Mouse (Mus musculus): Measurements from ENCODE around the gene Itln1. TPM values are rescaled to one million over a fixed set of nuclear protein-coding genes. Genes with fewer than 3 reads are reported as not detected.

Gene Itln1
- polyA plus RNA-seq (2014; fragmentation: Illumina TruSeq; extraction: RNeasy Lipid Tissue Mini Kit (QIAGEN cat#74804)): not detected

GRCm38 (mm10) chr1:171535194-171535593 is at the start of gene Itln1:
Itln1 (minus strand) TSS chr1:171535294.

GRCm38 (mm10) chr1:171558898-171559297 is 23.8 kb upstream of the Itln1 start, which contains the start of gene Cd244a:
Cd244a (plus strand) TSS chr1:171559193.

GRCm38 (mm10) chr1:171503250-171503591 is 31.9 kb downstream of the Itln1 start, which contains the start of gene Alyref2:
Alyref2 (plus strand) TSS chr1:171503478.

Other genes with a start within 250 kb of the Itln1 start
- gene Usp21, start 247.3 kb downstream of the Itln1 start, polyA plus RNA-seq (2014; fragmentation: Illumina TruSeq; extraction: RNeasy Lipid Tissue Mini Kit (QIAGEN cat#74804)): 24.1 TPM
- gene Ufc1, start 240.3 kb downstream of the Itln1 start, polyA plus RNA-seq (2014; fragmentation: Illumina TruSeq; extraction: RNeasy Lipid Tissue Mini Kit (QIAGEN cat#74804)): 64.0 TPM
- 16.5 TPM for gene Dedd, start 206.1 kb downstream of the Itln1 start, polyA plus RNA-seq (2014; fragmentation: Illumina TruSeq; extraction: RNeasy Lipid Tissue Mini Kit (QIAGEN cat#74804))
- 10.9 TPM for gene Nit1, start 189.6 kb downstream of the Itln1 start, polyA plus RNA-seq (2014; fragmentation: Illumina TruSeq; extraction: RNeasy Lipid Tissue Mini Kit (QIAGEN cat#74804))
- 27.6 TPM for gene Pfdn2, start 189.6 kb downstream of the Itln1 start, polyA plus RNA-seq (2014; fragmentation: Illumina TruSeq; extraction: RNeasy Lipid Tissue Mini Kit (QIAGEN cat#74804))
- gene Klhdc9, start 174.5 kb downstream of the Itln1 start, polyA plus RNA-seq (2014; fragmentation: Illumina TruSeq; extraction: RNeasy Lipid Tissue Mini Kit (QIAGEN cat#74804)): 0.40 TPM
- 0.31 TPM for gene Nectin4, start 165.2 kb downstream of the Itln1 start, polyA plus RNA-seq (2014; fragmentation: Illumina TruSeq; extraction: RNeasy Lipid Tissue Mini Kit (QIAGEN cat#74804))
- 4.2 TPM for gene Arhgap30, start 146.3 kb downstream of the Itln1 start, polyA plus RNA-seq (2014; fragmentation: Illumina TruSeq; extraction: RNeasy Lipid Tissue Mini Kit (QIAGEN cat#74804))
- gene Usf1, start 124.0 kb downstream of the Itln1 start, polyA plus RNA-seq (2014; fragmentation: Illumina TruSeq; extraction: RNeasy Lipid Tissue Mini Kit (QIAGEN cat#74804)): 1.1 TPM
- gene Tstd1, start 116.4 kb downstream of the Itln1 start, polyA plus RNA-seq (2014; fragmentation: Illumina TruSeq; extraction: RNeasy Lipid Tissue Mini Kit (QIAGEN cat#74804)): not detected
- gene F11r, start 97.8 kb downstream of the Itln1 start, polyA plus RNA-seq (2014; fragmentation: Illumina TruSeq; extraction: RNeasy Lipid Tissue Mini Kit (QIAGEN cat#74804)): 48.9 TPM
- gene Alyref2, start 31.8 kb downstream of the Itln1 start, polyA plus RNA-seq (2014; fragmentation: Illumina TruSeq; extraction: RNeasy Lipid Tissue Mini Kit (QIAGEN cat#74804)): 2.9 TPM
- gene Cd244a, start 23.9 kb upstream of the Itln1 start, polyA plus RNA-seq (2014; fragmentation: Illumina TruSeq; extraction: RNeasy Lipid Tissue Mini Kit (QIAGEN cat#74804)): 0.91 TPM
- gene Ly9, start 72.1 kb upstream of the Itln1 start, polyA plus RNA-seq (2014; fragmentation: Illumina TruSeq; extraction: RNeasy Lipid Tissue Mini Kit (QIAGEN cat#74804)): 9.5 TPM
- 6.9 TPM for gene Slamf7, start 117.7 kb upstream of the Itln1 start, polyA plus RNA-seq (2014; fragmentation: Illumina TruSeq; extraction: RNeasy Lipid Tissue Mini Kit (QIAGEN cat#74804))
- 20.4 TPM for gene Cd48, start 146.7 kb upstream of the Itln1 start, polyA plus RNA-seq (2014; fragmentation: Illumina TruSeq; extraction: RNeasy Lipid Tissue Mini Kit (QIAGEN cat#74804))
- 0.46 TPM for gene Slamf1, start 231.8 kb upstream of the Itln1 start, polyA plus RNA-seq (2014; fragmentation: Illumina TruSeq; extraction: RNeasy Lipid Tissue Mini Kit (QIAGEN cat#74804))